10 mouse cellular contexts compared by ENCODE assay signal in genomic region chr13:44804876-44805275, GRCm38 (mm10).
DNase-seq lines count a peak whose midpoint lies in the region; ATAC-seq and TF ChIP-seq lines count a peak whose summit lies in the region.
"Had no signal": no experiment of that assay in that cellular context is flagged by ENCODE, and none has a peak within 500 bp of the region (broad histone marks: within the 10 kb centered on the region; RNA-seq: fewer than 3 reads in every experiment).

No protein-coding gene starts in this region.

- TF ChIP-seq CTCF in heart, adult 2 months (IDR thresholded peaks at IDR 0.05), result peak; percentile 87

- intact Hi-C loops in heart, adult 2 months (cut with DNase I), result no loop called here
- intact Hi-C loops in heart, postnatal 25 days (cut with DNase I), result no loop called here

- no peak for ATAC-seq in erythroblast, adult 5-6 weeks (replicated peaks; ENCODE audit: low FRiP score, poor library complexity, severe bottlenecking)

- H3K9me3 ChIP-seq in embryonic facial prominence, embryonic 10.5 days, result no peaks in the 10 kb centered on the region
- H3K9me3 ChIP-seq: liver, embryonic 13.5 days; stomach, embryonic 15.5 days had no signal

- DNase-seq in heart, adult 2 months, result peak; percentile 39 to 63
- DNase-seq in heart, postnatal 25 days (ENCODE audit: low spot score), result no peak
- DNase-seq in 416B (ENCODE audit: low read depth), result peak; percentile 72
- peak; percentile 54 for DNase-seq in NIH3T3 (ENCODE audit: low read depth)
- DNase-seq in embryonic facial prominence, embryonic 10.5 days (ENCODE audit: low spot score), result peak; percentile 56
- peak; percentile 20 for DNase-seq in layer of hippocampus, adult 9-11 months
- DNase-seq in natural killer cell, adult 2 months (ENCODE audit: low spot score in 2 of 2), result peak; percentile 31 to 46
- DNase-seq: liver, embryonic 13.5 days had no signal

- peaks cover 14% of the 10 kb centered on the region for H3K79me2 ChIP-seq in heart, adult 2 months (replicated peaks; ENCODE audit: control insufficient read depth, insufficient read depth, low read length)

- peaks cover 11% of the 10 kb centered on the region for H3K4me1 ChIP-seq in heart, adult 2 months (ENCODE audit: control insufficient read depth, insufficient read depth, low read length)
- peaks cover 24% of the 10 kb centered on the region for H3K4me1 ChIP-seq in embryonic facial prominence, embryonic 10.5 days
- H3K4me1 ChIP-seq: stomach, embryonic 15.5 days had no signal

- H3K4me3 ChIP-seq in heart, adult 2 months, result no peak overlapping the region
- no peak overlapping the region for H3K4me3 ChIP-seq in embryonic facial prominence, embryonic 10.5 days
- H3K4me3 ChIP-seq: liver, embryonic 13.5 days; stomach, embryonic 15.5 days had no signal

- TF ChIP-seq POLR2A in heart, adult 2 months (IDR thresholded peaks at IDR 0.05; ENCODE audit: insufficient read depth, low read depth, low read length), result no peak

- no peak overlapping the region for H3K9ac ChIP-seq in heart, adult 2 months (ENCODE audit: low read depth, low read length)
- H3K9ac ChIP-seq: liver, embryonic 13.5 days; stomach, embryonic 15.5 days had no signal

- no peaks in the 10 kb centered on the region for H3K27me3 ChIP-seq in heart, adult 2 months (ENCODE audit: control insufficient read depth, insufficient read depth, low read length)
- H3K27me3 ChIP-seq in embryonic facial prominence, embryonic 10.5 days (replicated peaks; ENCODE audit: low read depth, poor library complexity, severe bottlenecking), result no peaks in the 10 kb centered on the region
- H3K27me3 ChIP-seq: liver, embryonic 13.5 days; stomach, embryonic 15.5 days had no signal

- 16% methylated on average over 1 of the region's 1 CpGs for WGBS in heart, adult 2 months
- 52% methylated on average over 1 of the region's 1 CpGs for WGBS in embryonic facial prominence, embryonic 10.5 days

- TF ChIP-seq EP300 in heart, adult 2 months (IDR thresholded peaks at IDR 0.05; ENCODE audit: insufficient read depth, low read depth, low read length), result no peak

- peaks cover 31% of the 10 kb centered on the region for H3K36me3 ChIP-seq in heart, adult 2 months (ENCODE audit: control insufficient read depth, insufficient read depth, low read length)
- no peaks in the 10 kb centered on the region for H3K36me3 ChIP-seq in embryonic facial prominence, embryonic 10.5 days (replicated peaks)
- H3K36me3 ChIP-seq: liver, embryonic 13.5 days; stomach, embryonic 15.5 days had no signal

- no peak overlapping the region for H3K27ac ChIP-seq in heart, adult 2 months
- H3K27ac ChIP-seq in embryonic facial prominence, embryonic 10.5 days (replicated peaks), result no peak overlapping the region
- H3K27ac ChIP-seq: liver, embryonic 13.5 days; stomach, embryonic 15.5 days had no signal
